Mouse (Mus musculus): ENCODE data around the gene Gm28047.
"Not testable (repeated sequence)": the region's sequence is repeated elsewhere in the genome, so short reads cannot be mapped to it uniquely, and the experiment has no call there.

Gm28047 gene

GRCm38 (mm10) chr15:102624970-102625686, at the start of gene Gm28047, which contains the start of gene Atf7:
Gm28047 (minus strand) TSS chr15:102625067.
Atf7 (minus strand) TSS chr15:102625464.
- peak; percentile 100 for DNase-seq

GRCm38 (mm10) chr15:102673548-102673947, 48.7 kb upstream of the Gm28047 start:
- peak; percentile 38 for DNase-seq

GRCm38 (mm10) chr15:102672215-102673071, 47.6 kb upstream of the Gm28047 start, which contains the start of gene Atp5g2:
Atp5g2 (minus strand) TSS chr15:102672352.
- peak; percentile 47 for DNase-seq

- peak; percentile 85 for DNase-seq
Observed at GRCm38 (mm10) chr15:102671721-102672214, 46.9 kb upstream of the Gm28047 start.

- peak; percentile 97 for DNase-seq
Observed at GRCm38 (mm10) chr15:102670767-102671575, 46.1 kb upstream of the Gm28047 start.

GRCm38 (mm10) chr15:102670281-102670680, 45.4 kb upstream of the Gm28047 start:
- DNase-seq: no peak

GRCm38 (mm10) chr15:102669571-102669970, 44.7 kb upstream of the Gm28047 start:
- no peak for DNase-seq

GRCm38 (mm10) chr15:102665494-102665893, 40.6 kb upstream of the Gm28047 start:
- DNase-seq: peak; percentile 77

- no peak for DNase-seq
Observed at GRCm38 (mm10) chr15:102663825-102664224, 39.0 kb upstream of the Gm28047 start.

GRCm38 (mm10) chr15:102662601-102663000, 37.7 kb upstream of the Gm28047 start:
- not testable (repeated sequence) for DNase-seq

GRCm38 (mm10) chr15:102657926-102658381, 33.1 kb upstream of the Gm28047 start:
- no peak for DNase-seq

- peak; percentile 55 for DNase-seq
Observed at GRCm38 (mm10) chr15:102656658-102657057, 31.8 kb upstream of the Gm28047 start.

- DNase-seq: not testable (repeated sequence)
Observed at GRCm38 (mm10) chr15:102651928-102652660, 27.2 kb upstream of the Gm28047 start.

- DNase-seq: no peak
Observed at GRCm38 (mm10) chr15:102651107-102651506, 26.2 kb upstream of the Gm28047 start.

- no peak for DNase-seq
Observed at GRCm38 (mm10) chr15:102635817-102636216, 10.9 kb upstream of the Gm28047 start.

GRCm38 (mm10) chr15:102634684-102635083, 9.8 kb upstream of the Gm28047 start:
- no peak for DNase-seq

- no peak for DNase-seq
Observed at GRCm38 (mm10) chr15:102625687-102626055, 804 bp upstream of the Gm28047 start.

- DNase-seq: peak; percentile 16
Observed at GRCm38 (mm10) chr15:102624291-102624969, 437 bp downstream of the Gm28047 start.

- DNase-seq: no peak
Observed at GRCm38 (mm10) chr15:102623121-102623520, 1.7 kb downstream of the Gm28047 start.

GRCm38 (mm10) chr15:102622536-102622935, 2.3 kb downstream of the Gm28047 start:
- DNase-seq: no peak

- DNase-seq: no peak
Observed at GRCm38 (mm10) chr15:102620765-102621164, 4.1 kb downstream of the Gm28047 start.
